Mouse (Mus musculus) heart, postnatal 14 days (tissue): ENCODE data around the gene Atg7. TPM values are rescaled to one million over a fixed set of nuclear protein-coding genes. Genes with fewer than 3 reads are reported as not detected.
"Not testable (repeated sequence)": the region's sequence is repeated elsewhere in the genome, so short reads cannot be mapped to it uniquely, and the experiment has no call there.

Experiments used
- DNase-seq, 2 experiments: peaks; one replicate each; pipeline ENCODE4 v3.0.0; 2021 to 2022
- intact Hi-C: fragments of 180-260 bp; cut with DNase I; formaldehyde crosslinking; loops from one replicate; pipeline ENCODE4 v1.15.1; 2025
- long read RNA-seq, 2 experiments: library from polyadenylated mRNA; stranded (forward); transcript quantifications; one replicate each; pipeline ENCODE4 v2.0.0; 2021
- total RNA-seq, 2 experiments: library from RNA; stranded (reverse); gene quantifications; 2 replicates each; pipeline ENCODE4 v1.2.3; 2021

Atg7 gene
- 10 to 100 TPM; 12.5 to 16.0 TPM for total RNA-seq
- long read RNA-seq, experiment 1, partial matches to known transcripts = 3 of 8 reads
- long read RNA-seq, experiment 1, other reads (novel, unspliced or antisense) = 1 of 8 reads
- long read RNA-seq, experiment 2, partial matches to known transcripts = 6 of 18 reads
- long read RNA-seq, experiment 2, other reads (novel, unspliced or antisense) = 5 of 18 reads

GRCm38 (mm10) chr6:114642601-114643528 lies at the start of gene Atg7:
Gene Atg7 (plus strand): TSS chr6:114643097.
- intact Hi-C loops = no loop called here

GRCm38 (mm10) chr6:114614076-114614475 lies 28.8 kb upstream of the Atg7 start:
- intact Hi-C loops = not testable (repeated sequence)
- peak; percentile 57 to 69 for DNase-seq

More at GRCm38 (mm10) chr6:114642601-114643528, at the start of gene Atg7:
- DNase-seq = peak; percentile 94

- DNase-seq, intact Hi-C loops: not testable (repeated sequence)
Observed at GRCm38 (mm10) chr6:114633886-114634285, 9.0 kb upstream of the Atg7 start.

- no peak for DNase-seq
- intact Hi-C loops = no loop called here
Observed at GRCm38 (mm10) chr6:114643716-114644115, 819 bp downstream of the Atg7 start.

GRCm38 (mm10) chr6:114644531-114644930 lies 1.6 kb downstream of the Atg7 start:
- intact Hi-C loops = no loop called here
- DNase-seq = no peak

- intact Hi-C loops = no loop called here
Observed at GRCm38 (mm10) chr6:114646201-114646600, 3.3 kb downstream of the Atg7 start.

GRCm38 (mm10) chr6:114647011-114647410 lies 4.1 kb downstream of the Atg7 start:
- intact Hi-C loops = no loop called here
- no peak for DNase-seq

More at GRCm38 (mm10) chr6:114646201-114646600, 3.3 kb downstream of the Atg7 start:
- no peak for DNase-seq

GRCm38 (mm10) chr6:114648352-114649030 lies 5.6 kb downstream of the Atg7 start:
- DNase-seq = no peak
- intact Hi-C loops = no loop called here

GRCm38 (mm10) chr6:114652209-114652608 lies 9.3 kb downstream of the Atg7 start:
- intact Hi-C loops = no loop called here
- no peak for DNase-seq

GRCm38 (mm10) chr6:114656826-114657600 lies 14.1 kb downstream of the Atg7 start:
- no peak for DNase-seq
- intact Hi-C loops = no loop called here

- DNase-seq = no peak
- intact Hi-C loops = no loop called here
Observed at GRCm38 (mm10) chr6:114657807-114658206, 14.9 kb downstream of the Atg7 start.

- DNase-seq = no peak
Observed at GRCm38 (mm10) chr6:114659278-114659991, 16.5 kb downstream of the Atg7 start.

GRCm38 (mm10) chr6:114659992-114660800 lies 17.3 kb downstream of the Atg7 start:
- intact Hi-C loops = no loop called here
- no peak for DNase-seq

More at GRCm38 (mm10) chr6:114659278-114659991, 16.5 kb downstream of the Atg7 start:
- intact Hi-C loops = no loop called here

- no peak for DNase-seq
- intact Hi-C loops = no loop called here
Observed at GRCm38 (mm10) chr6:114663707-114664106, 20.8 kb downstream of the Atg7 start.

GRCm38 (mm10) chr6:114664716-114665115 lies 21.8 kb downstream of the Atg7 start:
- intact Hi-C loops = no loop called here
- peak in 1 of 2 experiments; percentile 25 for DNase-seq

GRCm38 (mm10) chr6:114667518-114667917 lies 24.6 kb downstream of the Atg7 start:
- no peak for DNase-seq
- intact Hi-C loops = no loop called here

GRCm38 (mm10) chr6:114674771-114675170 lies 31.9 kb downstream of the Atg7 start:
- intact Hi-C loops = no loop called here
- no peak for DNase-seq

- DNase-seq = no peak
- intact Hi-C loops = no loop called here
Observed at GRCm38 (mm10) chr6:114676091-114676490, 33.2 kb downstream of the Atg7 start.
